Mouse (Mus musculus): ENCODE data around the gene Tada1. TPM values are rescaled to one million over a fixed set of nuclear protein-coding genes. Genes with fewer than 3 reads are reported as not detected.

Tada1 gene
- total and polyA plus RNA-seq, 2 experiments from 2014 or later: 66.3 to 82.0 TPM

DNA sequence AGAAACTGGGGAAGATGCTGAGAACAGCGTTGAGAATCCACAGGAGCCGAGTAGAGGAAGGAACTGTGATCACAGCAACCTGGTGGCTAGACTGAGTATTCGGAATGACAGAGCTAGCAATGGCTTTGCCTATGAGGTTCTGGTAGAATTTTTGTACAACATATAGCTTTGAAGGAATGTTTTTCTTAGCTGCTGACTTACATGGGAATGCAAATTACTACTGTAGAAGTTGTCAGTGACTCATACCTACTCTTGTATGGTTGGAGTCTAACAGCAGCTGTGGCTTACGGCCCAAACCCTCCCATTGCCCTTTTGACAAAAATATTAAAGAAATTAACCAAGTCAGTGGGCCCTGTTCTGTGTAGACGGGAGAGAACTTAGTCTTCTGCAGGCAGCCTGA, 16.8 kb downstream of the Tada1 start:
- H3K4me1 ChIP-seq (ENCODE audit: insufficient read depth): no peaks in the 10 kb centered on the region
- DNase-seq (no peak), ATAC-seq (no peak)
- H3K4me2 ChIP-seq (ENCODE audit: low read depth): no peak overlapping the region
- WGBS: 87% methylated on average over 5 of the region's 5 CpGs
- H3K27me3 ChIP-seq (ENCODE audit: insufficient read depth, low read length): no peaks in the 10 kb centered on the region
- TF ChIP-seq CTCF (IDR thresholded peaks at IDR 0.05; ENCODE audit: low read depth): no peak
- H3K36me3 ChIP-seq (ENCODE audit: insufficient read depth): peaks cover 83% of the 10 kb centered on the region
- H3K9me3 ChIP-seq (ENCODE audit: low read length): no peaks in the 10 kb centered on the region
- no peak overlapping the region for H3K4me3 ChIP-seq (ENCODE audit: low read depth, low read length)
- H3K27ac ChIP-seq (ENCODE audit: low read depth, low read length): no peak overlapping the region
- H3K9ac ChIP-seq: no peak overlapping the region

DNA sequence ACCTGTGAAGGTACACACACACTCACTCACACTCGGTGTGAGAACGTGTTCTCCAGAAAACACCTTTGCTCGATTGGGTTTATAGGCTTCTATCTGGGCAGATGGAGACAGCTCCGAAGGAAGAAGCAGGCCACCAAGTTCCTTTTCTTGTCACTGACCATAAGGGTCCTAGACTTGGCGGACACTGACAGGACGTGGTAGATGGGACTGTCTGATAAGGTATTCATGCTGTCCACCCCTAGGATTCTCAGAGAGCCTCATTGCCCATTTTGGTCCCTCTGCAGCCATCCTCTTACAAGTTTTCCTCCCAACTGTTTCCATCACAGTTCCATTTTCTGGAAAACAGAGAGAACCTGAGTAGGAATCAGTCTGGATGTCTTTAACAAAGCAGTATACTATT, 17.5 kb downstream of the Tada1 start:
- Histone ChIP-seq H3K9ac (no peak overlapping the region; the same call in 1 of the 2 replicates), H3K27me3 (ENCODE audit: insufficient read depth, low read length) (no peaks in the 10 kb centered on the region), H3K9me3 (ENCODE audit: low read length) (no peaks in the 10 kb centered on the region), H3K4me3 (ENCODE audit: low read depth, low read length) (no peak overlapping the region), H3K36me3 (ENCODE audit: insufficient read depth) (peaks cover 80% of the 10 kb centered on the region), H3K27ac (ENCODE audit: low read depth, low read length) (no peak overlapping the region), H3K4me2 (ENCODE audit: low read depth) (no peak overlapping the region), H3K4me1 (ENCODE audit: insufficient read depth) (no peaks in the 10 kb centered on the region)
- TF ChIP-seq CTCF (IDR thresholded peaks at IDR 0.05; ENCODE audit: low read depth): no peak
- ATAC-seq (no peak), DNase-seq (no peak)
- WGBS: 94% methylated on average over 6 of the region's 6 CpGs

DNA sequence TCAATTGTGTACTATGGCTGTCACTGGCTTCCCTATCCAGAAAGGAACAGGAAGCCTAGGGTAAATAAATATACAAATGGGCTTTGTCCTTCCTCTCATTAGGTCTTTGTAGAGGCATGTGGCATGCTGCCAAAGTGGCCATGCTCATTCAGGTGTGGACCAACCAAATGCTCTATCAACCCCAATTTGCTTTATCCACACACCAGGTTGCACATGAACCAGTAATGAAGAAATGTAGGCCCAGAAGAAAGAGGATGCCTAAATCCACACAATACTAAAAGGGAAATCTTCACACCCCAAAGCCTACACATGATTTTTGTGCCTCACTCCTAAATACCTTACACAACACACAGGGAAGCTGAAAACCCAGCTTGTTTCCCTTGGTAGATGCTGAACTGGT, 22.6 kb downstream of the Tada1 start:
- Histone ChIP-seq H3K9ac (no peak overlapping the region), H3K27me3 (ENCODE audit: insufficient read depth, low read length) (no peaks in the 10 kb centered on the region), H3K4me1 (ENCODE audit: insufficient read depth) (no peaks in the 10 kb centered on the region), H3K4me2 (ENCODE audit: low read depth) (no peak overlapping the region), H3K36me3 (ENCODE audit: insufficient read depth) (peaks cover 62% of the 10 kb centered on the region), H3K9me3 (ENCODE audit: low read length) (no peaks in the 10 kb centered on the region), H3K27ac (ENCODE audit: low read depth, low read length) (no peak overlapping the region), H3K4me3 (ENCODE audit: low read depth, low read length) (no peak overlapping the region)
- TF ChIP-seq CTCF (IDR thresholded peaks at IDR 0.05; ENCODE audit: low read depth): no peak
- DNase-seq (no peak), ATAC-seq (no peak)

GRCm38 (mm10) chr1:166402003-166402402, 23.1 kb downstream of the Tada1 start:
- DNase-seq (peak; percentile 52), ATAC-seq (no peak)
- Histone ChIP-seq H3K9ac (no peak overlapping the region), H3K4me1 (ENCODE audit: insufficient read depth) (no peaks in the 10 kb centered on the region), H3K4me2 (ENCODE audit: low read depth) (no peak overlapping the region), H3K9me3 (ENCODE audit: low read length) (no peaks in the 10 kb centered on the region), H3K4me3 (ENCODE audit: low read depth, low read length) (no peak overlapping the region), H3K27me3 (ENCODE audit: insufficient read depth, low read length) (no peaks in the 10 kb centered on the region), H3K27ac (ENCODE audit: low read depth, low read length) (no peak overlapping the region), H3K36me3 (ENCODE audit: insufficient read depth) (peaks cover 60% of the 10 kb centered on the region)
- TF ChIP-seq CTCF (IDR thresholded peaks at IDR 0.05; ENCODE audit: low read depth): no peak
- WGBS: 31% methylated on average over 4 of the region's 4 CpGs

DNA sequence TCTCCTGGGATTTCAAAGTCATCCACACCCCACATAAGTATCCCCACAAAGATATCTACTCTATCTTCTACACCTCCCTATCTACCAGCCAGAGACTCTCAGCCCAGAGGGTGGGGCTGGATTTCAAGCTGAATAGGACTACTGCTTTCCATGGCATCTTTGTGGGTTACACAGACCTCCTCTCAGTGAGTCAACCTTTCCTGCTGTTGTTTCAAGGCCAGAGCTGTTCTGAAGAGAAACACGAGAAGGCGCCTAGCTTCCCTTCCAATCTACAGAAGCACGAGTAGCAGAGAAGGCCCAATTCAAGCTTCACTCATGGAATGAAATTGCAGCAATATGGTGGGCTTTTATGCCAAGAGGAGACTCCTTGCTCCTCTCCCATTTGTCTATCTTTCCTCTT, 24.9 kb downstream of the Tada1 start:
- 80% methylated on average over 3 of the region's 3 CpGs for WGBS
- no peaks in the 10 kb centered on the region for H3K27me3 ChIP-seq (ENCODE audit: insufficient read depth, low read length)
- H3K9me3 ChIP-seq (ENCODE audit: low read length): no peaks in the 10 kb centered on the region
- H3K27ac ChIP-seq (ENCODE audit: low read depth, low read length): no peak overlapping the region
- ATAC-seq: no peak
- TF ChIP-seq CTCF (IDR thresholded peaks at IDR 0.05; ENCODE audit: low read depth): no peak
- H3K36me3 ChIP-seq (ENCODE audit: insufficient read depth): peaks cover 53% of the 10 kb centered on the region
- DNase-seq: no peak
- H3K4me2 ChIP-seq (ENCODE audit: low read depth): no peak overlapping the region
- H3K4me3 ChIP-seq (ENCODE audit: low read depth, low read length): no peak overlapping the region
- peaks cover 12% of the 10 kb centered on the region for H3K4me1 ChIP-seq (ENCODE audit: insufficient read depth)
- H3K9ac ChIP-seq: no peak overlapping the region

GRCm38 (mm10) chr1:166409177-166409700, 30.3 kb downstream of the Tada1 start:
- no peaks in the 10 kb centered on the region for H3K27me3 ChIP-seq (ENCODE audit: insufficient read depth, low read length)
- peak overlapping the region; percentile 74 for H3K27ac ChIP-seq (ENCODE audit: low read depth, low read length)
- peak overlapping the region; percentile 84 for H3K4me3 ChIP-seq (ENCODE audit: low read depth, low read length)
- ATAC-seq: peak; percentile 62
- DNase-seq: peak; percentile 47
- 0% methylated on average over 34 of the region's 45 CpGs for WGBS
- peak overlapping the region; percentile 76 for H3K4me2 ChIP-seq (ENCODE audit: low read depth)
- peaks cover 25% of the 10 kb centered on the region for H3K36me3 ChIP-seq (ENCODE audit: insufficient read depth)
- no peak for TF ChIP-seq CTCF (IDR thresholded peaks at IDR 0.05; ENCODE audit: low read depth)
- H3K9me3 ChIP-seq (ENCODE audit: low read length): no peaks in the 10 kb centered on the region
- H3K4me1 ChIP-seq (ENCODE audit: insufficient read depth): peaks cover 12% of the 10 kb centered on the region
- peak overlapping the region; percentile 84 for H3K9ac ChIP-seq

GRCm38 (mm10) chr1:166409701-166410220, 30.9 kb downstream of the Tada1 start, which contains the start of gene Pogk:
TSS of gene Pogk (minus strand) at chr1:166409863.
- DNase-seq: peak; percentile 93
- Histone ChIP-seq H3K4me2 (ENCODE audit: low read depth) (peak within 1 kb of the TSS; percentile 76), H3K4me1 (ENCODE audit: insufficient read depth) (peaks cover 12% of the 10 kb centered on the region), H3K9me3 (ENCODE audit: low read length) (no peaks in the 10 kb centered on the region), H3K9ac (peak within 1 kb of the TSS; percentile 84), H3K36me3 (ENCODE audit: insufficient read depth) (peaks cover 25% of the 10 kb centered on the region), H3K27me3 (ENCODE audit: insufficient read depth, low read length) (no peaks in the 10 kb centered on the region), H3K4me3 (ENCODE audit: low read depth, low read length) (peak within 1 kb of the TSS; percentile 84), H3K27ac (ENCODE audit: low read depth, low read length) (peak within 1 kb of the TSS; percentile 74)
- WGBS: 3% methylated on average over 44 of the region's 49 CpGs
- ATAC-seq: peak; percentile 96
- TF ChIP-seq CTCF (IDR thresholded peaks at IDR 0.05; ENCODE audit: low read depth): no peak

Measured in forebrain, postnatal 0 days (tissue).